Mouse (Mus musculus) thymus, postnatal 4 days (tissue): Measurements from ENCODE around the gene Il33.

Source experiments
- DNase-seq: peaks from one replicate; pipeline ENCODE4 v3.0.0; 2021

Il33 gene

DNA sequence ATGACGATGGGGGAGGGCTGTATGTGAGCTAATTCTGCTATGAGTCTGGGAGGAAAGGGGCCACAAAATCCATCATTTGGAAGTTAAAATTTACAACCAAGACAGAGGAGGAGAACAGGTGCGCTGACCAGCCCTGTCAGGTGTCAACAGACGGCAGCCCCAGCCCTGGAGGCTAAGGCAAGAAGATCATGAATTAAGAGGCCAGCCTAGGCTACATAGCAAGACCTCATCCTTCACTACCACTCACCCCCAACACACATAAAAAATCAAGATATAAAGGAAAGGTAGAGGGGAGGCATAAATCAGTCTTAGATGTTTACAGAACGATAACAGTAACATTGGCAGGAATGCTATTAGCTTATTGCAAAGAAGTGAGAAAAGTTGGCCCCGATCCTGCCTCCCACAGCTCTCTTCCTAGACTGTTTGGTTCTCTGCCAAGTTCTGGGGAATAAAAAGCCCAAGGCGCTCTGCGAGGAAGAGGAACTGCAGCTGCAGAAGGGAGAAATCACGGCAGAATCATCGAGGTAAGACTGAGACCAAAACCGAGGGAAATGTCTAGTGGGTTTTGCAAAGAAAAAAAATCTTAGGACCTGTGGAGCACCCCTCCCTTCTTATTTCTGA is at the start of gene Il33:
Gene Il33 (plus strand): TSS at position 477 of the 621 bp plus-strand sequence.
- no peak for DNase-seq

DNA sequence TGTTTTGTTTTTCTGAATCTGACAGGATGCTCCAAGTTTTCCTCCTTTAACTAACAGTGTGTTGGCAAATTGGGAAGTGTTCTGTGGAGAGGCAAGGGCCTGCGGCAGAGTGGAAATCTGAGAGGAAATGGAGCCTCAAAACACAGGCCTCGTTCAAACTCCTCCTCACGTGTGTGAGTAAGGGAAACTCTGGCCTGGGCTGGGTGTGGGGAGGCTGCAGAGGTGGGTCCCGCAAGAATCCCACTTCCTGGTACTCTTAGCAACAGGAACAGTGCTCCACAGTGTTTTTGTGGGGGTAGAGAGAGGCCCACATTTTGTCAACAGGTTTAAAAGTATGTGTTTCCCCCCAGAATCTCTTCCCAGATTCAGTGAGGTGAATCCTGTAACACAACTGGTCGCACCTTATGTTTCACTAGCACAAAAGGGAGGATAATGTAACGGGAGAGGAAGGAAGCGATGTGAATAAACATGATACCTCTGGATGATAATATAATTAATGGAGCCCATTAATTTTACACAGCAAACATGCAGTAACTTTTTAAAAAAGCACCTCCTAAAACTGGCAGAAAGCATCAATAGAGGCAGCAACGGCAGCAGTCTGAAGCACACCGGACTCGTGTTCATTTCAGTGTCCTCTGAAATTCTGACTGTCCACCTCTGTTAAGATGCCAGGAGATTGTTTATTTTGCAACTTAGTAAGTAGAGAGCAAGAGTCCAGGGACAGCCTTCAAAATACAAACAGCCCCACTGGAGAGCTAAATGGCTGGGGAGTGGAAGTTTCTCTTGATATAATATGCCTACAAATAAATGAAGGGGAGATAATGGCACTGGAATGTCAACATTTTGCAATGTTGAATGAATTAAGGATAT is 47.3 kb upstream of the Il33 start:
- peak; percentile 6 for DNase-seq

DNA sequence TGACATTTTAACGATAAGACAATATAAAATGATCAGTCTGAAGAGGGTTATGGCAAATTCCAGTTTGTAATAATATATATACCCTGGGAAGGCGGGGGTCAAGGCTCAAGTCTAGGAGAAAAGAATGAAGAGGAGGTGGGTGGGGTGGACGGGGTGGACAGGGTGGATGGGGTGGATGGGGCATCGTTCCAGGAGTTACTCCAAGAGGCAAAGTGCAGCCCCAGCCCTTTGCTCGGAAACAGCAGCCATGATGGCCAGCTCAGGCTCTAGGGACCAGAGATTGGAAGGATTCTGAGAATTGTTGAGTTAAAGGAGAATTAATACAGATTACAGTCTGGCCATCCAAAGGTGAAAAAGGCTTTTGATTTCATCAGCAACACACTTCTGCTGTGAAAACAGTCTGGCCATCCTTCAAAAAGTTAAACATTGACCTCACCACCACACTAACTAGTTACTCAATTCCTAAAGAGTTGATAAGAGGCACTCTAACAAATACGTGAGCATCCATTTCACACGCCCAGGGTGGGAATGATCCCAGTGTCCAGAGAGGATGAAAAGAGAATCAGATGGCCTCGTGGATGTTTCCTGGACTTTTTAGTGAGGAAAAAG is 45.9 kb upstream of the Il33 start:
- DNase-seq = no peak

DNA sequence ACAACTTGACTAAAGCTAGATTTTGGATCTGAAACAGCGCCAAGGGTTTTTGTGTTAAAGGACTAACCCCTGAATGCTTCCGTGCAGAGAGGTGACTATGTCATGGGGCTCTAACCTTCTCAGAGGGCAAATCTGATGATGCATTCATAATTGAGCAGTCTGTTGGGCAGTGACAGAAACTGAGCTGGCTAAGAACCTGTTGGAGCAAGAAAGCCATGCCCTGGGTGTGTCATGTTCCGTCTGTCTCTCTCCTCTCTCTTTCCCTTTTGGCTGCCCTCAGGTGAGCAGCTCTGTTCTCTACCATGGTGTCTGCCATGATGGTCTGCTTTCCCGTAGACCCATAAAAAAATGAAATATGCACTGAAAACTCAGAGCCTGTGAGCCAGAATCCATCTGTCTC is 44.0 kb upstream of the Il33 start:
- no peak for DNase-seq

DNA sequence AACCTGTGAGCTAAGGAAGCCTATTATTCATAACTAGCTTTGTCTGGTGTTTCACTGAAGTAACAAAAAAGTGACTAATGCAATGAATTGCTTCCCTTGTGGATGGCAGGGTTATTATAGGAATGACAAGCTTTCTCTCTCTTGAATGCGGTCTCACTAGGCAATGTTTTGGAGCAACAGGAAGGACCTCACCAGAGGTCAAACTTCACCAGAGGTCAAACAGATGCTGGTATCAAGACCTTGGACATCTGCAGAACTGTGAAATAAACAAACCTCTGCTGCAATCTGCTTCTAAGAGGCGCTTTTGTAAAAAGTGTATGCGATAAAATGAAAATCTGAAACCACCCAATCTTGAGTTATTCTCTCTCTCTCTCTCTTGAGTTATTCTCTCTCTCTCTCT is 42.2 kb upstream of the Il33 start:
- DNase-seq = no peak

DNA sequence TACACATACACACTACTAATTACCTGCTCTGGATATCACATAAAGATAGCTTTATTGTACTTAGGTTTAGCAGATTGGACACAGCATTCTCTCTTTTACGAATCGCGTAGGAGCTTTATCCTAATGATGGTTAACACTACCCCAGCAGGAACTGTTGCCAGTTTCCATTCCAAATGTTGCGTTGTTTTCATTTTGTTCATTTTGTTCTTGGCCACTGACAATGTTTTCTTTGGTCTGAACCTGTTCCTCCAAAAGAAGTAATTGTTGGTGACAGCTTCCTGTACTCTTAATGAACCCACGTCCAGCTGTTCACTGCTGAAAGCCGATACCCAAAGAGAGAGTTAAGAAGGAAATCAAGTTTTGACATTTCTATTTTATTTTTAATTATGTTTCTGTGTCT is 39.4 kb upstream of the Il33 start:
- no peak for DNase-seq

DNA sequence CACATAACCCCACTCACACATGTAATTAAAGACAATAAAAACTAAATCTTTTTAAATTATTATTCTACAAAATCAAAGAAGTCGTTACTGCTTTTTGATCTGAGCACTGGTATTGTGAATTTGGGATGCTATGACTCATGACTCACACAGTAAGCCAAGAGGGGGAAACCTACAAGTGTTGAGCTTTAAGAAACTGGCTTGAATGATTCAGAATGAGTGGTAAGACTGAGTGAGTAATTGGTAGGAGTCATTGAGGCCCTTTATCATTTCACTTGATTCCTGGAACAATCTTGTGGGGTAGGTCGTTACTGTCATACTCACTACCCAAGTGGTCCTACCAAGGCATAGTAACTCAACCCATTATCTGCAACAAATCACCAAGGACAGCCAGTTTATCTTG is 37.4 kb upstream of the Il33 start:
- no peak for DNase-seq

DNA sequence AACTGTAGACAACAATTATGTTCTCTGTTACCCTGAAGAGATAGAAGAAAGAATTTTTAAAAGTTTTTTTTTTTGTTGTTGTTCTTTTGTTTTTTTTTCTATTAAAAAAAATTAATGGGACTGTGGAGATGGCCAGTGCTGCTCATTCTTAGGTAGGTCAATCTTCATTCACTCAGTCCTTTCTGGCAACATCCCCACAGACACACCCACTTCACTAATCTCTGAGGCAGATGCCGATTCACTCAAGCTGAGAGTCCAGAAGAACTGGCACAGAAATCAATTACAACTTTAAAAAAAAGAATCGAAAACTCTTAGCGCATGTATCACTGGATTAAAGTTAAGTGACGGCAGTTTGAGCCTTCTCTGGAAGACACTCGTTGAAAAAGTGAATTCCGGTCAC is 36.0 kb upstream of the Il33 start:
- DNase-seq = no peak

DNA sequence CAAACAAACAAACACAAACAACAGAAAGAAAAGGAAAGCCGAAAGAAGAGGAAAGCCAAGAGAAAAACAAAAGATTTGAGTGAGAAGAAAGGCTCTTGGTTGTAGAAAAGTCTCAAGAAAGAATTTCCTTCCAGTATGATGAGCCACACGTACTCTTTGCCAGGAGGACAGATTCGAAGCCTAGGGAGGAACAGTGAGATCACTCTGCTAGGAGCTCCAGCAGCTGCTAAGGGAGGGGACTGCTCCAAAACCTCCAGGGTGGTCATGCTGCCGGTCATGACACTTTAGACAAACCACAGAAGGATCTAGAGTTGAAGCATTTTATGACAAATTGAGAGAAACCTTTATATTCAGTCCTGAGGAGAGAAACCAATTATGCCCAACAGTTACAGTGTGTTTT is 32.9 kb upstream of the Il33 start:
- DNase-seq = no peak

DNA sequence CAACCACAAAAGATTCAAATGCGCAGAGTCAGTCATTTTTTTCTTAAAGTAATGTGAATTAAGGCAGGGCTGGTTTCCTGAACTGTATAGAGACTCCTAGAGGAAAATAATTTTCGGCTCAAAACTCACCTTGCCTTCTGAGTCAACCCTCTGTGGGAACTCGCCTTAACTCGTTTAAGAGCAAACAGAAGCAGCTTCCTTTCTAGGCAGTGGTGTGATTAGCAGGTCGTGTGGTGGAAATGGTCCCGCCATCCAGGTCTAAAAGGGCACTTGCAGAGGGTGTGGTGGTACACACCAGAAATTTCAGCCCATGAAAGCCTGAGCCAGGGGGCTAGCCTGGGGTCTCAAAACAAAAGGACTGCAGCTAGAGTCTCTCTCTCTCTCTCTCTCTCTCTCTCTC is 32.1 kb upstream of the Il33 start:
- DNase-seq = no peak

DNA sequence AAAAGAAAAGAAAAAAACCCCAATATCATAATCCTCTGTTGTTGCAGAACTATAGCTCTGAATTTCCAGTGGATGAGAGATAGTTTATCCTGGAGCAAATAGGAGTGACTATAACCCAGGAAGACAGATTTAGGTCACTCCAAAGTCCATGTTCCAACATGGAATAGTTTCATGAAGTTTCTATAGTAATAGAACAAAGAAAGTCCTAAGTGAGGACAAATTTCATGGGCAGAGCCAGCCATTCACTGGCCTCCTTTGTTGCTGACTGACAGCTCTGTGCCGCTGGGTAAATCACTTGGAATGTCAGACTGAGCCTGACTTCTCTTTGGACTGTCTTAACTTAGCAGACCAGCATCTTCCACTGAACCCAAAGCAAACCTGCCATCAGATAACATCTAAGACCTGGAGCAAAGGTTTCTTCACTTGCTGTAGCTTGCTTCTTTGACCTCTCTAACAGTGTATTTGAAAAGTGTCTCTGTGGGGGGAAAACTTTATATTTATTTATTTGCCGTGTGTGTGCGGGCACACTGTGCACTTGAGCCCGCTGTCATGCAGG is 31.1 kb upstream of the Il33 start:
- no peak for DNase-seq

DNA sequence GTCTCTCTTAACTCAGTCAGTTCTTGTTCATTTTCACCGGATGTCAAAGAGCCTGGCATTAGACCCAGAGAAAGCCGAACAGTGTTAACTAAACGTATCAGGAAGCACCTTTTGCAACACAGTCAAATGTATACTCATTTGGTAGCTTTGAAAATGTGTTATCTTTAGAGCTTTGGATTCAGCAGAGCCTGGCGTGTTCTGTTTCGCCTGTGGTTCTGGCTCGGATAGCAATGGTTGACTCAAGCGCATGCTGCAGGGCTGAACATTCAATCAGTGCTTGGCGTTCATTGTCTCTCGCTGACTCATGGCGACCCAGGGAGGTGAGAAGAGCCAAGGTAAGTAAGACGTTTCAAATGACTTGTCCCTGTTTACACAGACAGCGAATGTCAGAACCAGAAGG is 30.5 kb upstream of the Il33 start:
- no peak for DNase-seq

DNA sequence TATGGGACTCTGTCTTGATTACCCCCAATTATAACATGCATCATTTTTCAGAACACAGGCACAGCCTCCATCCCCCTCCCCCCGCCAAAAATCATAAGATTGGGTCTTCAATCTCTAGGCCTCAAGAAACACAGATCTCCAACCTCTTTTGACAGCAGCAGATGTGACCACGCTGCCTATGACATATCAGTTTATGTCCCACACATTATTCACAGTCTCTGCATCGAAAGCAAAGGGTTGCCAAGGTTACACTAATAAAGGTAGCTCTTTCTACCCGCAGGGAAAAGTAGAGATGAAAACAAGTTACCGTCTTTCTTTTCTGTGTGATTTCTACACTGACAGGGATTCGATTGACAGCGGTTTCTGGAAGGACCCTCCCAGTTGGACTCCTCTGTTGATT is 29.9 kb upstream of the Il33 start:
- DNase-seq = no peak

DNA sequence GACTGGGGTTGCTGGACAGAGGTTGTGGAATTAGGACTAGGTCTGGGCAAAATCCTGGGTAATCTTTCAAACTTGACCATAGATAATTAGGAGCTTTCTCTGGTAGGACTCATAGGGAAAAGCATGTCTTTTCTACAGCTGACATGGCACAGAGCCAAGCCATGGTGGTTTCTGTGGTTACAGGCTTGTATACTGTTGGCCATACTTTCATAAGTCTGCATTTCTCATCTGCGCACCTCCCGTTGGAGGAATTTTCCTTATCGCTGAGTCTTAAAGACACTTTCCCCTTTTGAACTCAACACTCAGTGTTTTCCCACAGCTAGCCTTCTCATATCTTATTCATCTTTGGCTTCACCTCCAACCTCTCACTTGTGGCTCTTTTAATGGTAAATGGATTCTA is 24.6 kb upstream of the Il33 start:
- DNase-seq = peak; percentile 8

DNA sequence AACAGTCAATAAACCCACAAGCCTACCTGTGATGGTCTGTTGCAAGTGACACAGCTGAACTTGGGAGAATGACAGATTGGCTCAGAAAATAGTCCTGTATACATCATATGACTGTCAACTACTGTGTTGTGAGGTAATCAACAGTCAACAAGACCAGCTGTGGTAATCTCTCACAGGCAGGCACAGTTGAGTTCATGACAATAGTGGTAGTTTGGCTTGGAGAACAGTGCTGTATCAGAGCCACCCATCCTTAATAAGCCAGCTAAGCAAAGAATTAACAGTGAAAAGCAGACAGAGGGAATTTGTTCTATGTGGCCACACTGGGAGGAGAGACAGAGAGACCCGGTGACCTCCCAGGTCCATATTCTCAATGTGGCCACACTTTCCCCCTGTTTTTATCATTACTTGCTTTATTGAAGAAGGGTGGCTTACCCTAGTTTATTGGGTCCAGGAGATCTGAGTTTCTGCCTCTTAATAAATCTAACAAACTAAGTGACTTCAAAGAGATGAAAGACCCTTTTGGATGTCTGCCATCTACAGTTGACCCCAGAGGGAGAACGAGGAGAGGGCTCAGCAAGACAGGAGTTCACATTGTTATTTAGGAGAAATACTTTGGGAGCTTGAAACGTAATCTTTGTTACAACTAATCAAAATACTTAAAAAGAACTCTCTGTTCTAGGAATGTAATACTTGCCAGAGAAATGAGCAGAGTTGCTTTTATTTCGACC is 22.4 kb upstream of the Il33 start:
- DNase-seq = no peak

DNA sequence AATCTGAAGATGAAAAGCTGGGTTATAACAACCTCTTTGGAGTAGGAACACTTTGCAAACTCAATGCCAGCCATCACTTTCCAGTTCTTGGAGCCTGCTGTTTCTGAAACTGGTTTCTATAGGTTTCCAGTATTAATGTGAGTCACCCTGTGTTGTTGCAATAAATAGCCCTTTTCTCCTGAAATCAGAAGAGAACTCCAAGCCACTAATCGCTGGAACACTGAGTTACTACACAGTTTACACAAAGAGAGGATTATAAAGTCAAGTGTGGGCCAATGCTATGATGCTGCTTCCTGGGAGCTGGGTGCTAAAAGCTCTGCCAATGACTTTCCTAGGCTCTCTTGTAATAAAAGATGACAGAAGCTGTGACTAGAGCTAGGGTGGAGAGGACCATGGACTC is 19.0 kb upstream of the Il33 start:
- no peak for DNase-seq

DNA sequence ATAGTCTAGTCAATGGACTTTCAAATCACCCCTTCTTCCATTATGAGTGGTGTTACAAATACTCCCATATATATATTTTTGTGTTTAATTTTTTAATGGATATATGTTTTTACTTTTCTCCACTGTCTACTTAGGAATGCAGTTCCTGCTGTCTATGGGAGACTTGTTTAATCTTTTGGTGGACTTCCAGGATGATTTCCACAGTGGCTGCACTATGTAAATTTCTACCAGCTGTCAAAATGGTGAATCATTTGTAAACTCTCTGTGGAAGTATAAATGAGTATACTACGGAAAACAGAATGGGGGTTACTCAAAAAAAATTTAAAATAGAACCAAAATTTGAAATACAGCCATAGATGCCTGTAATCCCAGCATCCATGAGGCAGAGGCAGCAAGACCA is 15.7 kb upstream of the Il33 start:
- DNase-seq = no peak

DNA sequence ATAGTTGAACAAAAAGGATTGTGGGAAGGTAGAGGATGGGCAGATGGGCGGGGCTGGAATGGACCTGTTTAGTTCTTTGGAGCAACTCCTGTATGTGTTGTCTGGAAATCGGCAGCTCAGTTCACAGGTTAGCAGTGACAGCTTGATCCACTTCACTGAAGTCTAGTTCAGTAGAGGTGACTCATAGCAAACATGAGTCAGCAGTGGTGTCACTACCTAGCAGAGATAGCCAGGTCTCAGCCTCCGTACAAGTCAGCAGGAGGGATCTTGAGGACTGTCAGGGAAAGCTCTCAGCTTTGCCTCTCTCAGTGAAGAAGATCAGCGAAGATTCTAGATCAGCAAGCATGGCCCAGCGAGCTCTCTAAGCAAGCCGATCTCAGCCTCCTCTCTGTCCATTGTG is 13.0 kb upstream of the Il33 start:
- no peak for DNase-seq

DNA sequence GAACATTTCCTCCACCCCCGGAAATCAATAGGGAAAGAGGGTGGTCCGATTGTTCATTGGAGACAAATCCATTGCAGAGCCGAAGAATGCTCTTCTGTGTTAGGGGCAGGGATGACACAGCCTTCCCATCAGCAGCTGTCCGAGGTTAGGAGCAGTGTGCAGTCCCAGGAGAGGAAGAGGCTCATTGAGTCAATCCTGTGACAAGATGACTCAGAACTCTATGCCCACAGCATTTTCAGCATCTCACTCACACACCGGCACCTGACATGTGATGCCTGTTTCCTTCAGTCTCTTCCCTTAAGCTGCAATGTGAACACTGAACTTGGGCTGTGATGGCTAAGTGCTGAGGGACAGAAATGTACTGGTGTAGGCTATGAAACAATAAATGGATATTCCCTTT is 7.5 kb upstream of the Il33 start:
- DNase-seq = no peak

DNA sequence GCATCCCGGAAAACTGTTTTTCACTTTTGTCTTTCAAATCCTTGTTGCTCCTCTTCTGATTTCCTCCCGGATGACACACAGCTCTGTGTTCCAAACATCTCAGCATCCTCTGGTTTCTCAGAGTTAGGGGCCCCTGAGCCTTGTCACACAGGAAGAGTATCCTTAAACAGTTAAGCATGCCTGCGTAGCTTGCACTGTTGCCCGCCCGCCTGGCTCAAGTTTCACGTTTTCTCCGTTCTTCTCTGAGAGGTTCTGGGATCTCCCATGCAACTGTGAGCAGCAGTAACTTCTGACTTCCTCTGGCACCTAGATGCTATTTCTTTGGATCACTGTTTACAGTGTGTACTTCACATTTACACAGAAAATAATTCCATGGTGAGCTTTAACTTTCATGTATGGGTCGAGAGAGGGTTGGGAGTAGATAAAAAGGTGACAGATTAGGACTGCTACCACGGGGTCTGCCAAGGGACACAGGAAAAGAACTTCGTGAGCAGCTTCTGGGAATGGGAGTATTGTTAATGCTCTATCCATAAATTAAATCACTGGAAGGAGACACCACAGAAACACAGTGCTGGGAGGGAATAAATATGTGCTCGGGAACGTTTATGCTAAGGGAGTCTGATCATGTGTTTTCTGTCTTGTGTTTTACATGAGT is 1.3 kb downstream of the Il33 start:
- no peak for DNase-seq

DNA sequence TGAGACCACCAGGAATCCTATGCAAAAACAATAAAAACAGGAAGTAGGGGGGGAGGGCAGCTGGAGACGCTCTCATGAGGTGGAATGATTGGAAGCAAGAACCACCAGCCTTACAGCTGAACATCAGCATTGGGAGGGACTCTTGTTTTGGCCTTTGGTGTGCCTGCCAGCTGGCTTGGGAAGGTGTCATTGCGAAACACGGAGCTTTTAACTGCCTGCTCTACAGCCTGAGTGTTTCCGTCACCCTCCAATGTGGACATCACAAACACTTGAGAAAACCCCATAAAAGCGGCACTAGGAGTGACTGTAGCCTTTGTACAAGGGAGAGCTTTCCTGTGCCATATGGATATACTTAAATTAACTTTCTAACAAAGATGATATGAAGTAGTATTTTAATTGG is 5.4 kb downstream of the Il33 start:
- DNase-seq = no peak

DNA sequence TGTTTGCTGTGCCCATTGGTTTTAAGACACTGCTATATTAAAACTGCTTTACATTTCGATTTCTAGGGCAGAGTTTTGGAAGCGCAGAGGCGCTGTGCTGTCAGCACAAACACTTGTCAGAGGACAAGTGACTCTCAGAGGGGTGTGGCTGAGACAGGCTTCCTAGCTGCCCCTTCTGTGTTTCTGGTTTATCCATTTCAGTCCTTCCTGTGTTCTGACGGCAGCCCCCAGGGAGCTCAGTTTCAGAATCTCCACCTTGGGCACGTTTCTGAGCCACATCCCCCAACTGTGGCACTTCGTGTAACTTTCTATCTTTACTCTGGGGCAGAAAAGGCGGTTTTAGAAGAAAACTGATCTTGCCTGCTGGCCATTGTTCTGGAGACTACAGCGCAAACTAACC is 12.5 kb downstream of the Il33 start:
- DNase-seq = no peak

DNA sequence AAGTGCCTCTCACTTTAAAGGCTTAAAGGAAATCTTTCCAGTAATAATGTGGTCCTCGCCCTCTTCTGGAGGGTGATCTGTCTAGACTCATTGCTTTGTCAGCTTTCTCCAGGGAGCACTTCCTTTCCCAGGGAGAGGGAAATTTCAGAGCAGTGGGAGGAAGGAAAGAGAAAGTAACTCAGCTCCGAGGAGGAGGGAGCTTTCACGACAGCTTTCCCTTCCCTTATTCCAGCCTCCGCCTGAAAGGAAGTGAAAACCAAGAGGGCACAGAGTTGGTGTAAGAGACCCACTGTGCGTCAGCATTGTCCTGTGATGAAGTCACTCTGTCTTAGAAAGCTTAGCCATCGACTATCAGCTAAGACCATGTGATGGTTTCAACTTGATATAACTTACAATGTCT is 15.3 kb downstream of the Il33 start:
- DNase-seq = no peak
